Mouse (Mus musculus): ENCODE data around the gene Psme2.

Psme2 gene

DNA sequence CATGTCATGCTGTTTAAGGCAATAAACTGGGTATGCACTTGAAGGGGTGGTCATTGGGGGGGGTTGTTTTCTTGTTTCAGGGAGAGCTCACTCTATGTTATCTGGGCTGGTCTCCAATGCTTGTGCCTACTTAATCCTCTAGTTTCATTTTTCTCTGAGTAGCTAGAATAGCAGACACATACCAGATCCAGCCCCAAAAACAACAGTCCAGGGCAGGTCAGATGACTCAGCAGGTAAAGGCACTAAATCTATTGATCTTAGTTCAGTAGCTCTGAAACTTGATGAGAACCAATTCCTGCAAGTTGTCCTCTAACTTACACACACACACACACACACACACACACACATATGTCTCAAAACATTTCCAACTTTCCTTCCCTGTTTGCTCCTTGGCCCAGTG is 19.2 kb downstream of the Psme2 start:
- in situ Hi-C loops (cut with MboI; ENCODE audit: unreplicated experiment in 2 of 2): no loop called here

DNA sequence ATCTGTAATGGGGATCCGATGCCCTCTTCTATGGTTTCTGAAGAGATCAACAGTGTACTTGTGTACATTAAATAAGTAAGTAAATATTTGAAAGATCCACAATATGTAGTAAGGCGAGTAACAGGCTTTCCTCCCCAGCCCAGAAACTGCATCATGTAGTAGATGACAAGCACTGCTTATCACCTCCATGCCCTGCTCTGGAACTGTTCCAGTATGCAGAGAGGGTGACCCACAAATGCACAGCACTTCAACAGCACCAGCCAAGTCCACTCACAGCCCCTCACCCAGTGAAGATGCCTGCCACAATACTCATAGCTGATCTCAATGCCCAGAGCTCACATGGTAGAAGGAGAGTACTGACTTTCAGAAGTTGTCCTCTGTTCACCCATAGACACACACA is 20.3 kb downstream of the Psme2 start:
- in situ Hi-C loops (cut with MboI; ENCODE audit: unreplicated experiment in 2 of 2): no loop called here

DNA sequence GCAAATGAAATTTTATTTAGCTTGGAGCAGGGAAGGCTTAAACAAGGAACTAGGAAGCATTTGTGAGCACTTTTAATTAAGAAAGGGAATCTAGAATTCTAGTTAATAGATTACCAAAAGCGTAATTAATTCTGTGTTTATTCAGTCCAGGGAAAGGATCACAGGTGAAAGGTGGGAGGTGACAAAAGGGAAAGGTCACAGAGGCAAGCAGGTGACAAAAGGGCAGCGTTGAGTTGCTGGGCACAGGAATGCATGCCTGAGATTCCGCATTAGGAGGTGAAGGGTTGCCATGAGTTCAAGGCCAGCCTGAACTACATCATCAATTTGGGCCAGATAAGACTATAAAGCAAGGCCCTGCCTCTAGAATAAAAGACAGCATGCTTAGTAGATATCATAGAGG is 23.4 kb downstream of the Psme2 start:
- in situ Hi-C loops (cut with MboI; ENCODE audit: unreplicated experiment in 2 of 2): no loop called here

DNA sequence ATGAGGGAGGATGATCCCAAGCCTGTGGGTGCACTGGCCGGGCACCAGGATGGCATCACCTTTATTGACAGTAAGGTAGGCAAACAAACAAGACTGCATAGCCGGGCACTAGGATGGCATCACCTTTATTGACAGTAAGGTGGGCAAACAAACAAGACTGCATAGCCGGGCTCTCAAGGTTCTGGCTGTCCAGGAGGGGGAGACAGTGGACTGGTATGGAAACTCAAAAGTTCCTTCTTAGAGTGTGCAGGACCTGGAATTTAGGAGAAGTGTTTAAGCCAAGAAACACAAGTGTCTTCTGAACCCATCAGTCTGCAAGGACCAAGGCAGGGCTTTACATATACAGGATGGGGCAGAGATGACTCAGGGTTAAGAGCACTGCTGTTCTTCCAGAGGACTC is 25.2 kb downstream of the Psme2 start:
- in situ Hi-C loops (cut with MboI; ENCODE audit: unreplicated experiment in 2 of 2): no loop called here

DNA sequence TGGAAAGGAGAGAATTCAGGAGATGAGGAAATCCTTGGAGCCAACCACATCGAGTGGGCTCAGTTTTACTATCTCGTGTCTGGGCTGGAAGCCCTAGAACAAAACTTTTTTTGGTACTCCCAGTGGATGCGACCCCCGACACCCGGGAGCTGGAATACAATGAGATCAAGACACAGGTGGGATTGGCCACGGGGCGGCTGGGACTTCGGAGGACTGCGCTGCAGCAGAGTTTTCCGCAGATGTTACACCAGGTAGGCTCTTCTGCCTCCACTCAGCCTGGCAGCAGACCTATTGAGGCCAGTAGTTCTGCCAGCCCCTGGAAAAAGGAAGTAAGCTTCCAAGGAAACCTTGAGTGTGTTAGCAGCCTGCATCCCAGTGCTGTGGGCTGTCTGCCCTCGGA is 27.7 kb downstream of the Psme2 start:
- in situ Hi-C loops (cut with MboI; ENCODE audit: unreplicated experiment in 2 of 2): no loop called here

DNA sequence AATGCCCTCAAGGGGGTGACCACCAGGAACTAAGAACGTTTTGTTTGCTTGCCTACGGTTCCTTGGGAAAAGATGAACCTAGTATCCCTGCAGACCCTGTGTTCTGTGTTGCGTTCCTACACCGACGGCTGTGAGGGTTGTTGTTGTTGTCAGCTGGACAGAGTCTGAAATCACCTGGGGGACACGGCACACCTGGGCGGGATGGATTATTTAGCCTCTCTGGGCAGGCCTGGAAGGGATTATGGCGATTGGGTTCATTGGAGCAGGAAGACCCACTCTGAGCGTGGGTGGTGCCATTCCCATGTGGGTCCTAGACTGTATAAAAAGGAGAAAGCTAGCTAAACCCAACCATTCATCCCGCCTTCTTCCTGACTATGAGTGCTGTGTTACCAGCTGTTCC is 29.1 kb downstream of the Psme2 start:
- in situ Hi-C loops (cut with MboI; ENCODE audit: unreplicated experiment in 2 of 2): no loop called here

DNA sequence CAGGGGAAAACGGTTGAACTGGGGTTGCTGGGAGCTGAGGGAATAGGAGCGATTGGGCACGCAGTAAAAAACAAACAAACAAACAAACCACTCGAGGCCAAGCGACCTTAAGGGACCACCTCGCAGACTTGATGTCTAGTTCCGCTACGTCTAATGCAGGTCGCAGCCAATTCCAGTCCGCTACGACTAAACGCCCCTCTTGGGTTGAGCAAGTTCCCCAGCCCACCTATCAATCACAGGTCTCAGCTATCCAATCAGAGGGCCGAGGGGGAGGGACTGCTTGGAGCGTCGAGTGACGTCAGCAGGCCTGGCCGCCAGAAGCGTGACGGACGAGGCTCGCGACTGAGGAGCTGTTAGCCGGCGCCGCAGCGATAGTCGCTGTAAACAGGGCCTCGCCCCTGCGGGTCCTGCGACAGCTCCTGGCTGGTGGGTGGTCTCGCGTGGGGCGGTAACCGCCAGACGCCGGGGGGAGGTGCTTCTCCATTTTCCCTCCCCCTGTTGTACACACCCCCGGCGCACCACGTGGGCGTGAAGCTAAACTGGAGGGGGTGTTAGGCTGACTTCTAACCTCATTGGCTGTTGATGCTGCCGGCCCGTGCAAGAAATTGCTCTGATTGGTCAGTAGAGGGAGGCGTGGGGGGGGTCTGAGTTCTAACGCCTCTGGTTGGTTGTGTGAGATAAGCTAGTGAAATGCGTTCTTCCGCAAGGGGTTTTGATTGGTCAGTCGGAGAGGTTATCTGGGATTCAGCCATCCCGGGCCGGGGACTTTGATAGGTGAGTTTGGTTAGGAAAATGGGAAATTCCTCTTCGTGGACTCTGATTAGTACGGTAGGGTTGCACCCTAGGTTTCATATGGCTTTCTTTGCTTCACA is 30.5 kb downstream of the Psme2 start, which contains the start of gene A730061H03Rik:
TSS of gene A730061H03Rik (minus strand) at position 205 of the 872 bp plus-strand sequence.
- in situ Hi-C loops (cut with MboI; ENCODE audit: unreplicated experiment in 2 of 2): no loop called here

DNA sequence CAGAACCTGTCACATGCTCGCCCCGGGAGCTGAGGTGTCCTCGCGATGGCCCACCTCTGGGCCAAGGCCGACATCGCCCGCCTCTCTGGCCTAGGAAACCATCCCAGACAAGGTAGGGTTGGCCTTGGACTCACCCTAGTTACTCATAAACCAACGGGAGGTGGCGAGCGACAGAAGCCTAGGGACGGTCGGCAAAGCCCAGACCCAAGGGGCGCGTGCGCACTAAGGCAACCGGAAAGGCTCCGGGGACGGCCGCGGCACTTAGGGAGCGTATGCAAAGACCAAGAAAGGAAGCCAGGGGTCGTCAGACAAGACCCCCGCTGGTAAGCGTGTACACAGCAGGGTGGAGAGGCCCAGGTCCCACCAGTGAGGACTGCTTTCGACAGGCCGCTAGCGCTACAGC is 31.1 kb downstream of the Psme2 start, which contains the start of gene Dcaf11:
TSS of gene Dcaf11 (plus strand) at position 208 of the 403 bp plus-strand sequence.
- in situ Hi-C loops (cut with MboI; ENCODE audit: unreplicated experiment in 2 of 2): loop anchor here (5.0 to 10.0 kb wide), 2 partner anchors 62 to 65 kb away; partner anchors contain the start of gene Carmil3 (in 1 of the 2)

DNA sequence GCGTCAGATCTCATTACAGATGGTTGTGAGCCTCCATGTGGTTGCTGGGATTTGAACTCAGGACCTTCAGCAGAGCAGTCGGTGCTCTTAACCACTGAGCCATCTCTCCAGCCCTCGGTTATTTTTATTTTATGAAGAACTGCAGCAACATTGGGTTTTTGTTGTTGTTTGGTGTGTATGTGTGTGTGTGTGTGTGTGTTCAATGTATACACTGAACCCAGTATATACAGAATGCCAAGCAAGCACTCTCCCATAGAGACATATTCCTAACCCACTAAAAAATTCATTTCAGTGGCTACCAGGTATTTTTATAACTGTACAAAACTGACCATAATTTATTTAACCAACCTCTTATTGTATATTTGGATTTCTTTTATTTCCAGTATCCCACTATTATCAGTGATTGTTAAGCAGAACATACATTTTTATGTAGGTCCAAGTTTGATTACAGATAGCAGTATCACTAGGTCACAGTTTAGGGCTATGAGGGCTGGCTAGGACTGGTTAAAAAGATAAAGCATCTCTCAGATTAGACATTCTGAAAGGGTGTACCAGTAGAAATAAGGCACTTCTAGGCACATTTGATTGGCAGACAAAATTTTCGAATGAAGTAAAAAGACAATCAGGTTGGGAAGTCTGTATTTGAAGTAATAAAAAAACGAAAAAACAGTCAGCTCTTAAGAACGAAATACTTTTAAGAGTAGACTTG is 32.0 kb downstream of the Psme2 start:
- in situ Hi-C loops (cut with MboI; ENCODE audit: unreplicated experiment in 2 of 2): loop anchor here (5.0 to 10.0 kb wide), 2 partner anchors 62 to 64 kb away; partner anchors contain the start of gene Carmil3 (in 1 of the 2)

DNA sequence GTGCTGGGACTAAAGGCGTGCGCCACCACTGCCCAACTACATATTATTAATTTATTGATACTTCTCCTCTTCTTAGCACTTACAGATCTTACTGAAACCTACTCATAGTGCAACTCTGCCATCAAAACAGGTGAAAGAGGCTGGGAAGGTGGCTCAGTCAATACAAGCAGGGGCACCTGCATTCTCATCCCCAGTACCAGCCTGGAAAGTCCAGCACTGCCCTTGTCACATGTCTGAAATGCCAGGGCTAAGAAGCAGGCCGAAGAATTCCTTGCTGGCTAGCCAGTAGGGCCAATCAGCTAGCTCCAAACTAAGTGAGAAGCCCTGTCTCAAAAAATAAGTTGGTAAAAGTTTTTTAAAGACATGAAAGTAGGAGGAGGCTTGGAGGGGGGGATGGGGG is 33.3 kb downstream of the Psme2 start:
- in situ Hi-C loops (cut with MboI; ENCODE audit: unreplicated experiment in 2 of 2): loop anchor here (5.0 to 10.0 kb wide), 2 partner anchors 60 to 63 kb away; partner anchors contain the start of gene Carmil3 (in 1 of the 2)

DNA sequence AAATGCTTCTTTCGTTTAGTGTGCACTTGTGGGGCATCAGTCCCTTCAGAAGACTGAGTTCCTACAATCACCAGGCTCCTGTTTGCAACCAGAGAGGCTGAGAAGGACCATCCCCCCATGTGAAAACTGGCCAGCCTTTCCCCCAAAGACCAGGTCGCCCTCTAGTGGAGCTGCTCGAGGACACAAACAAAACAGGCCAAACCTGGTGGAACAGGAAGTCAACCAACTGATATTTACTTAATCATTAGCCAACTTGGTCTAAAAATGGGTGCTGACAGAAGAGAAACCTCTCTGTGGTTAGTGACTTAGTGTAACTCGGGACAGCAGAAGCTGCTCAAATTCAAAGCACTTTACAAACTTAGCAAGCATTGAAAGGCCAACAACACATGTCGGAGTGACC is 33.9 kb downstream of the Psme2 start:
- in situ Hi-C loops (cut with MboI; ENCODE audit: unreplicated experiment in 2 of 2): loop anchor here (5.0 to 10.0 kb wide), 2 partner anchors 60 to 62 kb away; partner anchors contain the start of gene Carmil3 (in 1 of the 2)

DNA sequence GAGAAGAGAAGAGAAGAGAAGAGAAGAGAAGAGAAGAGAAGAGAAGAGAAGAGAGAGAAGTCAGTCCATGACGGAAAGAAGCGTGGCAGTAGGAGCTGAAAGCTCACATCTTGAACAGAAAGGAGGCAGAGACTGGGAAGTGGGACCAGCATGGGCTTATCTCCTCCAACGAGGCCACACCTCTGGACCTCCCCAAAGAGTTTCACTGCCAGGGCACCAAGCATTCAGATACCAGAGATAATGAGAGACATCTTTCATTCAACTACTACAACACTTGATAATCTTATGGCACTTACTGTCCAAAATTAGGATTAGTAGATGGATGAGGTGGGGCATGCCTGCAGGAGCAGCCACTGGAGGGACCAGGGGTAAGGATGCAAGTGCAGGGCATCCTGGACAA is 35.1 kb downstream of the Psme2 start:
- in situ Hi-C loops (cut with MboI; ENCODE audit: unreplicated experiment in 2 of 2): loop anchor here (5.0 to 10.0 kb wide), 2 partner anchors 58 to 61 kb away; partner anchors contain the start of gene Carmil3 (in 1 of the 2)

DNA sequence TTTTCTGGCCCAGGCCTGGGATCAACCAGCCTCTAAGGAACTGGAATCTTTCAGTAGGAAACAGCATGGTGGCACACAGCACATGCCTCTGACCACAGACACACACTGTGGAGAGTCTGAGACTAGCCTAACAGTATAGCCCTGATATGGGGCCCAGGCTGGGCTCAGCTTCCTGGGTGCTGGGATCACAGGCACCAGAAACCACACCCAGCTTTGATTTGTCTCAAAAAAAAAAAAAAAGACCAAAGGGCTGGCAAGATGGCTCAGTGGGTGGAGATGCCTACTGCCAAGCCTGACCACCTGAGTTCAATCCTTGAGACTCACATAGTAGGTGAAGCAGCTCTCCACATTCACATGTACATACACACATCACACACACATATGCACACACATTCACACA is 36.3 kb downstream of the Psme2 start:
- in situ Hi-C loops (cut with MboI; ENCODE audit: unreplicated experiment in 2 of 2): loop anchor here (5.0 to 10.0 kb wide), 2 partner anchors 57 to 60 kb away; partner anchors contain the start of gene Carmil3 (in 1 of the 2)

DNA sequence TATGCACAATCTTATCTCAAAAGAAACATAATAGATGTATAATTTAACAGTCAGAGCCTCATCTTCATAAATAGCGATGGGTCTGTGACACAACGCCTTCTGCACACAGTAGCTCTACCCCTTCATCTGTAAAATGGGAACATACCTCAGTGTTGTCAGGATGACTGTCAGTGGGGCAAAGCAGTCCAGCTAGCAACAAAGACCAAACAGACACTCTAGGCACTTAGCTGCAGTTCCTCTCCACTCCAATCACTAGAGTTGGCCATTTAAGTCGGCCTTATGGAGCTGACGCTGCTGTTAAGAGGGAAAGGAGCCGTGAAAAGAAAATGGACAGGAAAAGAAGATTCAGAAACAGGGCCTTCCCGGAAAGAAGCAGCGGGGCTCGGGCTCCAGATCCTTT is 39.1 kb downstream of the Psme2 start:
- in situ Hi-C loops (cut with MboI; ENCODE audit: unreplicated experiment in 2 of 2): loop anchor here in 1 of 2 experiments (10.0 kb wide), 1 partner anchor 57 kb away; the partner anchor contains the start of gene Carmil3

DNA sequence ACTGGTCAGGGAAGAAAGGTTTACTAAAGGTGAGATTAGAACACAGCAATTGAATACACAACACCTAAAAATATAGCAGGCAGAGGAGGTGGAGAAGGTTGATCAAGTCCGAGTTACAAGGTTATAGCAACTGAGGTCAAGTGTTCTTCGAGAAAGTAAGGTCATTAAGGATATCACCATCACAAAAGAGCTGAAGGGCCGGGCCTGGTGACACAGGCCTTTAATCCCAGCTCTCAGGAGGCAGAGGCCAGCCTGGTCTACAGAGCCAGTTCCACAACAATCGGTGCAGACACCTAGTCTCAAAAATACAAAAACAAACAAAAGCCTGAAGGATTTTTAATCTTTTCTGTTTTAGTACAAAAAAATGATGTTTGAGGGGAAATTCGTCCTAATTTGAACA is 39.6 kb downstream of the Psme2 start:
- in situ Hi-C loops (cut with MboI; ENCODE audit: unreplicated experiment in 2 of 2): loop anchor here in 1 of 2 experiments (10.0 kb wide), 1 partner anchor 57 kb away; the partner anchor contains the start of gene Carmil3

DNA sequence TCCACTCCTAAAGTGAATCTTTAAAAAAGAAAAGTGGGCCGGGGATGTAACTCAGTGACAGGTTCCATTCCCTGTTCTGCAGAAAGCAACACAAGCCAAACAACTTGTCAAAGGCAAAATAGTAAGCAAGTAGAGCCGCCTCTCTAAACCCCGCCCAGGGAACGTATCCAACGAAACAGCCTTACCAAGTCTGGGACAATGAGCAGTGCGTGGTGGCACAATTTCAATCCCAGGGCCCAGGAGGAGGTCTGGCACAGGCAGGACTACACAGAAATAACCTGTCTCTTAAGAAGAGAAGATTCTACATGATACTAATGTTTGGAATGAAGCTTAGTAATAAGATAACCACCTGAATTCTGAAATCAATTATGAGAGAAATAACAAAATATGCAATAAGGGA is 40.7 kb downstream of the Psme2 start:
- in situ Hi-C loops (cut with MboI; ENCODE audit: unreplicated experiment in 2 of 2): loop anchor here in 1 of 2 experiments (10.0 kb wide), 1 partner anchor 55 kb away; the partner anchor contains the start of gene Carmil3

DNA sequence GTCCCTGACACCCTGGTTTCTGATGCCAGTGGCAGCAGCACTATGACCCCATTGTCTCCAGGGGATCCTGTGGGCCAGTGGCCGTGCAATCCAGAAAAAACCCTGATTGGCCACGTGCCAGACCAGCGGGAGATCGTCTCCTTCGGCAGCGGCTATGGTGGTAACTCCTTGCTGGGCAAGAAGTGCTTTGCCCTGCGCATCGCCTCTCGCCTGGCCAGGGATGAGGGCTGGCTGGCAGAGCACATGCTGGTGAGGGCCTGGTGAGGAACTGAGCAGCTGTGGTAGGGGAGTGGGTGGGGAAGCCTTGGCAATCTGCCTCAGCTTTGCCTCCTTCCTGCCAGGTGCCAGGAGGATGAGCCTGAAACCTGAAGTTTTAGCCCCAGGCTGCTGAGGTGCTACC is 46.6 kb downstream of the Psme2 start:
- in situ Hi-C loops (cut with MboI; ENCODE audit: unreplicated experiment in 2 of 2): no loop called here

DNA sequence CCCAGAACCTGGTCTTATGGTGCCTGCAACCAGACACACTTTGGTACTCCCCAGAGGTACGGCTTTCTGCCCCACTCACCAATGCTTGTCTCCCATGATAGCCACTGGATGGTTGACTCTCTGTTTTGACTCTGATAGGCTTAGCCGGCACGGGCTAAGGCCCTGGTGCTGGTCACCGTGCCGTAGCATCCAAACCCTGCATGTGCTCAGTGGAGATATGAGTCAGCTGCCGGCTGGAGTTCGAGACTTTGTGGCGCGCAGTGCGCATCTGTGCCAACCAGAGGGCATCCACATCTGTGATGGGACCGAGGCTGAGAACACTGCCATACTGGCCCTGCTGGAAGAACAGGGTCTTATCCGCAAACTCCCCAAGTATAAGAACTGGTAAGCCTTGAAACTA is 48.6 kb downstream of the Psme2 start:
- in situ Hi-C loops (cut with MboI; ENCODE audit: unreplicated experiment in 2 of 2): no loop called here

DNA sequence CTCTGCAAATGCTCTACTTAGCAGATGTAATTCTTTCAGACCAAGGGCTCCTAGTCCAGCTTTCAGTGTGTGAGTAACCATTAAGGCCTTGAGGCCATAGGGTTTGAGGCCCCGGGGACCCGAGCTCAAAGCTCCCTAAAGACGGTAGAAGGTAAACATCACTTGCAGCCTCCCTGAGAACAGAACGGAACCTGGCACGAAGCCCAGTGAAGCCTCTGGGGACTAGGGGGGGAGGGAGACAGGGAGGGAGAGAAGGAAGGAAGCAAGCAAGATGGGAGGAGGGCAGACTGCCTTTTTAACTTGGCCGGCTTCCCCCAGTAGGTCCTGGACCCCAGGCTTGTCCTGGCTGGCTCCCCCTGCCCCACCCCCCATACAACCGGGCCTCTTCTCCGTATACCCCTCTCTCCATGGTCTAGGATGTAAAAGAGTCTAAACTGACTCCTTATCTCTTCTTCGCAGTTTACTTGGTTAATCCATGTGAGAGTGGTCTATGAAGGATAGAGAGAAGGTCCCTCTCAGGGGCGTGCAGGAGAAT is 50.1 kb downstream of the Psme2 start:
- in situ Hi-C loops (cut with MboI; ENCODE audit: unreplicated experiment in 2 of 2): no loop called here

DNA sequence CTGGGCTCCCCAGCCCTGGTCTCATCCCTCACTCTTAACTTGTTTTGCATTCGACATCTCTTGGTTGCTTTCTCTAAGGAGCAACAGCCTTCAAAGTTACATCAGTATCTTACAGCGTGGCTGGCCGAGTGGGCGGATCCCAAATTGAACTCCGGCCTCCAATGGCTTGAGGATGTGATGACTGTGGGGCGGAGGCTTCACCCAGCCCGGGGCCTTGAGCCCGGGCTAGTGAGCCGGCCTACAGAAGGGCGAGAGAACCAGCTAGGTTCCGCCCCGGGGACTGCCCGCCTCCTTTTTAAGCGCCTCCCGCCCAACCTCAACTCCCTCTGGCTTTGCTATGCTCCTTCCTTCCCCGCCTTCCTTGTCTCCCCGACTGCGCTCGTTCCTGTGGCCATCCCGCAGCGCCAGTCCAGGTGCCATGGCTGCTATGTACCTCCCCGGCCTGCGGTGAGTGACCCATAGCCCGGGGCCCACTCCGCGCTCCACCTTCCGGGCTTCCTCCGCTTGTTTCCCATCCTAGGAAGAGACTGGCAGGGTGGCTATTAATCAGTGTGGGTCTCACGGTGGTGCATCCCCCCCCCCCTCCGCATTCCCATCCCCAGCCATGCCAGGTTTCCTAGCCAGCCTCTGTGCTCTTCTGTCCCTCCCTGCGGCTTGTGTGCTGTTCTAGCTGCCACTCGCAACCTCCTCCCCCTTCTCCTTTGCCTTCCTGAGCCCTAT is 50.7 kb downstream of the Psme2 start, which contains the start of gene Pck2:
TSS of gene Pck2 (plus strand) at position 200 of the 720 bp plus-strand sequence.
- in situ Hi-C loops (cut with MboI; ENCODE audit: unreplicated experiment in 2 of 2): no loop called here
